Mouse (Mus musculus) kidney, adult 2 months (tissue): Measurements from ENCODE around the gene Lfng. TPM values are rescaled to one million over a fixed set of nuclear protein-coding genes. Genes with fewer than 3 reads are reported as not detected.

Source experiments
- DNase-seq: peaks from one replicate; pipeline ENCODE4 v3.0.0; 2021
- H3K27ac ChIP-seq: fragments of 200-500 bp; 2 replicates; pipeline ENCODE4 v1.5.1; 2012; ENCODE audit warnings: low read depth, low read length, control low read depth, inconsistent platforms; ENCODE audit not compliant: insufficient read depth
- H3K27me3 ChIP-seq: fragments of 200-500 bp; replicated peaks from 2 replicates; pipeline ENCODE4 v1.6.1; 2012; ENCODE audit warnings: mild to moderate bottlenecking, moderate library complexity, low read length, inconsistent platforms; ENCODE audit not compliant: control insufficient read depth, insufficient read depth
- H3K36me3 ChIP-seq: fragments of 200-500 bp; 2 replicates; pipeline ENCODE4 v1.6.1; 2012; ENCODE audit warnings: mild to moderate bottlenecking, moderate library complexity, low read length, inconsistent platforms; ENCODE audit not compliant: control insufficient read depth, insufficient read depth
- H3K4me1 ChIP-seq: fragments of 200-500 bp; 2 replicates; pipeline ENCODE4 v1.6.1; 2011; ENCODE audit warnings: low read length; ENCODE audit not compliant: control insufficient read depth, insufficient read depth
- H3K4me3 ChIP-seq: fragments of 200-500 bp; 2 replicates; pipeline ENCODE4 v1.5.1; 2011; ENCODE audit warnings: mild to moderate bottlenecking, low read depth, low read length, control low read depth; ENCODE audit not compliant: insufficient read depth
- CTCF ChIP-seq: fragments of 200-500 bp; conservative IDR thresholded peaks from 2 replicates; pipeline ENCODE4 v1.5.1; 2011; ENCODE audit warnings: low read depth, mild to moderate bottlenecking, control low read depth, low read length, moderate library complexity, mixed read lengths; ENCODE audit not compliant: insufficient read depth, insufficient read length
- POLR2A ChIP-seq: fragments of 200-500 bp; IDR thresholded peaks from one replicate; pipeline ENCODE4 v1.6.1; 2011; ENCODE audit warnings: low read depth, low read length, control low read depth
- WGBS: fragments of 180-500 bp; shearing (Covaris S2); methylation state at CpG from one replicate; pipeline ENCODE4 v1.1.7; 2018; 5-methylcytosine and 5-hydroxymethylcytosine counted together
- polyA plus RNA-seq: library from polyadenylated mRNA; depleted of rRNA; stranded (reverse); fragments of >200 nt; gene quantifications from 2 replicates; pipeline ENCODE4 v1.2.3, GENCODE M21; 2012

Lfng gene
- polyA plus RNA-seq, 1 experiment = 43.3 TPM

DNA sequence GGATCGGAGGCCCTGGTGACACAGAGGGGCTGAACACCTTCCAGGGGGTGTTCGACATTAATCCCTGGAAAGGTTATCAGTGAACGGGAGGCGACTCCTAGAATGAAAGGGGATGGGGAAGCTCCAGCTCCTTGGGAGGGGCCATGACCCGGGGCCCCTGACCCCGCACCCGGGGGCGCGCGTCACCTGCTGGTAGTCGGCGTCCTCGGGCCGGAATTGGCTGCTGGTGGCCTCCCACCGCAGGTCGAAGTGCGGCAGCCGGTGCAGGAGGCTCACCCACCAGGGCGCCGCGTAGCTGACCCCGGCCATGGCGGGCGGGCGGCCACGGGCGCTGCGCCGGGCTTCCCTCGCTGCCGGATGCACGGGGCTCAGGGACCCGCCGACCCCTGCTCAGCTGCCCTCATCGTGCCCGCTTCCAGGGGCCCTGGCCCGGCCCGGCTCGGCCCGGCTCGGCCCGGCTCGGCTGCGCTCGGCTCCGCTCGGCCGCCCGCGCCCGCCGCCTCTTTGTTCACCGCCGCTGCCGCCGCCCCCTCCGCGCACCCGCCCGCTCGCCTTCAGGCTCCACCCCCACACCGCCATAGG, 41.5 kb downstream of the Lfng start, which contains the start of gene Ttyh3:
Ttyh3 (minus strand) TSS at position 513 of the 582 bp plus-strand sequence.
- Histone ChIP-seq H3K4me1 (peaks cover 12% of the 10 kb centered on the region), H3K4me3 (peak within 1 kb of the TSS; percentile 61), H3K27ac (no peak within 1 kb of the TSS), H3K27me3 (no peaks in the 10 kb centered on the region), H3K36me3 (no peaks in the 10 kb centered on the region)
- TF ChIP-seq CTCF = no peak
- no peak for TF ChIP-seq POLR2A
- no peak for DNase-seq
- WGBS = under 1% methylated on average over 61 of the region's 62 CpGs

- peak; percentile 99 for DNase-seq
- peak overlapping the region; percentile 35 for H3K4me3 ChIP-seq
- no peak overlapping the region for H3K27ac ChIP-seq
- H3K4me1 ChIP-seq = peaks cover 12% of the 10 kb centered on the region
- TF ChIP-seq CTCF = no peak
- TF ChIP-seq POLR2A = no peak
- WGBS = 11% methylated on average over 26 of the region's 26 CpGs
- no peaks in the 10 kb centered on the region for H3K27me3 ChIP-seq
- no peaks in the 10 kb centered on the region for H3K36me3 ChIP-seq
Measured at GRCm38 (mm10) chr5:140649101-140649667, 42.1 kb downstream of the Lfng start.

GRCm38 (mm10) chr5:140649881-140650414, 42.8 kb downstream of the Lfng start:
- H3K36me3 ChIP-seq = no peaks in the 10 kb centered on the region
- no peaks in the 10 kb centered on the region for H3K27me3 ChIP-seq
- DNase-seq = no peak
- H3K4me3 ChIP-seq = no peak overlapping the region
- peaks cover 12% of the 10 kb centered on the region for H3K4me1 ChIP-seq
- TF ChIP-seq POLR2A = no peak
- TF ChIP-seq CTCF = no peak
- WGBS = 73% methylated on average over 7 of the region's 7 CpGs
- no peak overlapping the region for H3K27ac ChIP-seq

DNA sequence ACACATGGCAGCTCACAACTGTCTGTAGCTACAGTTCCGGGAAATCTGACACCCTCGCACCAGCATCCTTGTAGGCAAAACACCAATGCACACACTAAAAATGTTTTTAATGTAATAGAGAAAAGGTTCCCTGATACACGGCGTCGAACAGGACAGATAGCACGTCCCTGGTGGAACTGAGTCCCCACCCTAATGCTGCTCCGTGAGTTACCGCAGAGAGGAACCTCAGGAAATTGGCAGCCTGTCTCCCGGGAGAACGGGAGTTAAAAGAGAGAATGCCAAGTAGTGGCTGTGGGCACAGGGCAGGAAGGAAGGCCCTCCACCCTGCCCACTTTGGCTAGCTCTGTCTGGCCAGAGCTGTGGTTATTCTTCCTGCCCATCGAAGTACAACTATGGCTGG, 44.1 kb downstream of the Lfng start:
- Histone ChIP-seq H3K27ac (no peak overlapping the region), H3K4me1 (peaks cover 12% of the 10 kb centered on the region), H3K27me3 (no peaks in the 10 kb centered on the region), H3K4me3 (no peak overlapping the region), H3K36me3 (no peaks in the 10 kb centered on the region)
- 69% methylated on average over 11 of the region's 11 CpGs for WGBS
- no peak for DNase-seq
- no peak for TF ChIP-seq CTCF
- TF ChIP-seq POLR2A = no peak

GRCm38 (mm10) chr5:140652587-140652986, 45.5 kb downstream of the Lfng start:
- H3K4me1 ChIP-seq = peaks cover 7% of the 10 kb centered on the region
- WGBS = 56% methylated on average over 7 of the region's 7 CpGs
- H3K36me3 ChIP-seq = no peaks in the 10 kb centered on the region
- no peak overlapping the region for H3K27ac ChIP-seq
- peak; percentile 38 for DNase-seq
- no peak overlapping the region for H3K4me3 ChIP-seq
- no peaks in the 10 kb centered on the region for H3K27me3 ChIP-seq
- TF ChIP-seq POLR2A (no peak), CTCF (no peak)

DNA sequence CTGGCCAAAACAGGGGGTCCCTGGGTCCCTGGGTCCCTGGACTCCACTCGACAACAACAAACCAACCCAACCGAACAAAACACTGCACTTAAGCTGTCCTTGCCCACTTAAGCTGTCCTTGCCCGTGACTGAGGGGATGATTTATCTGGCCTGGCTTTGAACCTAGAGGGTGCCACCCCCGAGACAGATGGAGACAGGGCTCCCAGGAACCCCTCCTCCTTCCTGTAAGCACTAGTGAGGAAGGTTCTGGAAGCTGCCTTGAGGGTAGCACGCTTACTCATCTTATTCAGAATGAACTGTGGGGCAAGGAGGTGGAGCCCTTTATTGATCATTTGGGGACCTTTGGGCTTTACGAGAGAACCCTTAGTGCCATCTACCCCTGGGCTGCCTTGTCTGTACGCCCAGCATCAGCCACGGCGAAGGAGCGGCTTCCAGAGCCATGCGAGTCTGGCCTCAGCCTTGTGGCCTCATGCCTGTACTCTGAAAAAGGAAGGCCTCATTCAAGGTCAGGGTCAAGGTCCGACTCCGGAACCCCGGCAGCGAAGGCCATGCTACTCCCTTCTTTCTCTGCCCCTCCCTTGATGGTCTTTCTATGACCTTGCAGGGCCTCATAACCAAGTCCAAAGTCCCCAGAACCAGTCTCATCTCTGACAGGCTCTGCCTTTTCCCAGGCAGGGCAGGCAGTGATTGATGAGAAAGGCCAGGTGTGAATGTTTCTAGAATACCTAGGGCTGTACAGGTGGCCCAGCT, 47.2 kb downstream of the Lfng start:
- DNase-seq = peak; percentile 79
- no peaks in the 10 kb centered on the region for H3K27me3 ChIP-seq
- H3K27ac ChIP-seq = no peak overlapping the region
- H3K4me1 ChIP-seq = peaks cover 2% of the 10 kb centered on the region; the same call in 1 of the 2 replicates
- TF ChIP-seq POLR2A (no peak), CTCF (no peak)
- H3K36me3 ChIP-seq = no peaks in the 10 kb centered on the region
- 68% methylated on average over 15 of the region's 15 CpGs for WGBS
- no peak overlapping the region for H3K4me3 ChIP-seq

DNA sequence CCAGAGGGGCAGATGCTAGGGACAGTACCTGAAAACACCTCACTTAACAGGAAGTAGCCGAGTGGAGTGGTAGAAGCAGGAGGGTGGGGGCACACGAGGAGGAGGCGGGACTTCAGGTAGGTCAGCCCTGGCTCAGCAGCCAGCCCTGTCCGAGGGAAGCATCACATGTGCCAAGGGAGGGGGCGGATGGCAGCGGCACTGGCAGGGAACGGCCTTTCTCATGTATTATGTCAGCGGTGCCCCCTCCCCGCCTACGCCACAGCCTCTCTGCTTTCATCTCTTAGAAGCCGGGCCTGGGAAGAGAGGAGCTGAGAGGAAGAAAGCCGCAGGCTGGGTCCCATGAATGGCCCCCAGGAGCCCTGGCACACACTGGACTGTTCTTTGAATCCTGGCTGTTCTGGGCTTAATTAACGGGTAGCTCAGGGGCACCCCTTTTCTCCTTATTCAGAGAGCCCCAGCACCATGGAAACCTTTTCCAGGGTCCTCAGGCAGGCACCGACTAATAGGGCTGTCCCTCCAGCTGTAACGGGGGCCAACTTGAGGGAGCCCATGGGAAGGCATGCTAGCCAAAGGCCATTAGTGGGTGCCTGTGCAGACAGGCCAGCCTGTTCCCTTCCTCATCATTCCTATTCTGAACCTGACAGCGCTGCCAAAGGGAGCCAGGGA, 52.6 kb downstream of the Lfng start:
- H3K27me3 ChIP-seq = no peaks in the 10 kb centered on the region
- H3K4me3 ChIP-seq = no peak overlapping the region
- no peak overlapping the region for H3K27ac ChIP-seq
- DNase-seq = no peak
- WGBS = 40% methylated on average over 16 of the region's 16 CpGs
- no peaks in the 10 kb centered on the region for H3K4me1 ChIP-seq
- TF ChIP-seq CTCF = no peak
- TF ChIP-seq POLR2A = no peak
- no peaks in the 10 kb centered on the region for H3K36me3 ChIP-seq
